In genomic region chr19:10194337-10194736, GRCm38 (mm10) we compare ENCODE assay signal across 21 mouse cellular contexts. TPM values are rescaled to one million over a fixed set of nuclear protein-coding genes. Genes with fewer than 3 reads are reported as not detected.
A peak's percentile ranks its signal among the peaks of the same experiment; 100 is the strongest.
DNase-seq lines count a peak whose midpoint lies in the region; ATAC-seq and TF ChIP-seq lines count a peak whose summit lies in the region.
"Had no signal": no experiment of that assay in that cellular context is flagged by ENCODE, and none has a peak within 500 bp of the region (broad histone marks: within the 10 kb centered on the region; RNA-seq: fewer than 3 reads in every experiment).

No protein-coding gene starts in this region.

- WGBS in midbrain, postnatal 0 days, result 86% methylated on average over 11 of the region's 11 CpGs
- 88% methylated on average over 11 of the region's 11 CpGs for WGBS in midbrain, embryonic 15.5 days

- H3K9me3 ChIP-seq in midbrain, postnatal 0 days (ENCODE audit: low read length), result no peaks in the 10 kb centered on the region
- no peaks in the 10 kb centered on the region for H3K9me3 ChIP-seq in midbrain, embryonic 15.5 days
- H3K9me3 ChIP-seq: forebrain, embryonic 15.5 days; hindbrain, embryonic 12.5 days; limb, embryonic 15.5 days; neural tube, embryonic 13.5 days; stomach, embryonic 15.5 days had no signal

- H3K36me3 ChIP-seq in midbrain, postnatal 0 days (ENCODE audit: insufficient read depth, low read length), result peaks cover 50% of the 10 kb centered on the region
- H3K36me3 ChIP-seq in midbrain, embryonic 15.5 days (replicated peaks), result peaks cover 48% of the 10 kb centered on the region

- H3K27me3 ChIP-seq in midbrain, postnatal 0 days (ENCODE audit: insufficient read depth, low read length), result no peaks in the 10 kb centered on the region
- H3K27me3 ChIP-seq in midbrain, embryonic 15.5 days (replicated peaks), result no peaks in the 10 kb centered on the region
- H3K27me3 ChIP-seq: forebrain, embryonic 15.5 days; hindbrain, embryonic 12.5 days; limb, embryonic 15.5 days; neural tube, embryonic 13.5 days; stomach, embryonic 15.5 days had no signal

- peak; percentile 38 for TF ChIP-seq CTCF in midbrain, postnatal 0 days (IDR thresholded peaks at IDR 0.05)

- H3K4me2 ChIP-seq in midbrain, postnatal 0 days (ENCODE audit: low read depth, low read length, poor library complexity, severe bottlenecking), result no peak overlapping the region
- no peak overlapping the region for H3K4me2 ChIP-seq in midbrain, embryonic 15.5 days
- H3K4me2 ChIP-seq: forebrain, embryonic 15.5 days; heart, embryonic 11.5 days; hindbrain, embryonic 12.5 days; limb, embryonic 15.5 days; midbrain, embryonic 11.5 days; neural tube, embryonic 13.5 days; stomach, embryonic 15.5 days had no signal

- no peak overlapping the region for H3K4me3 ChIP-seq in midbrain, postnatal 0 days (ENCODE audit: low read depth, low read length)
- H3K4me3 ChIP-seq in midbrain, embryonic 15.5 days, result no peak overlapping the region
- H3K4me3 ChIP-seq: forebrain, embryonic 15.5 days; hindbrain, embryonic 12.5 days; limb, embryonic 15.5 days; neural tube, embryonic 13.5 days; stomach, embryonic 15.5 days had no signal

- no peak for ATAC-seq in midbrain, postnatal 0 days (ENCODE audit: low FRiP score)
- ATAC-seq in midbrain, embryonic 15.5 days (replicated peaks), result no peak
- ATAC-seq: forebrain, embryonic 15.5 days; inflammation-experienced regulatory T-cells, adult 6 months had no signal

- no peaks in the 10 kb centered on the region for H3K4me1 ChIP-seq in midbrain, postnatal 0 days (ENCODE audit: insufficient read depth, low read length)
- 0 out of 2 replicates have a peak, but pooled peaks cover 2% of the 10 kb centered on the region for H3K4me1 ChIP-seq in midbrain, embryonic 15.5 days
- H3K4me1 ChIP-seq: forebrain, embryonic 15.5 days; hindbrain, embryonic 12.5 days; limb, embryonic 15.5 days; neural tube, embryonic 13.5 days had no signal

- H3K27ac ChIP-seq in midbrain, postnatal 0 days (ENCODE audit: low read depth, low read length), result no peak overlapping the region
- no peak overlapping the region for H3K27ac ChIP-seq in midbrain, embryonic 15.5 days
- H3K27ac ChIP-seq: forebrain, embryonic 15.5 days; hindbrain, embryonic 12.5 days; limb, embryonic 15.5 days; neural tube, embryonic 13.5 days; stomach, embryonic 15.5 days had no signal

- no peak overlapping the region for H3K9ac ChIP-seq in midbrain, postnatal 0 days (replicated peaks; ENCODE audit: low read length, poor library complexity, severe bottlenecking)
- no peak overlapping the region for H3K9ac ChIP-seq in midbrain, embryonic 15.5 days
- H3K9ac ChIP-seq: forebrain, embryonic 15.5 days; hindbrain, embryonic 12.5 days; limb, embryonic 15.5 days; neural tube, embryonic 13.5 days; stomach, embryonic 15.5 days had no signal

- DNase-seq in layer of hippocampus, postnatal 10 days (ENCODE audit: low spot score in 2 of 2), result peak; percentile 57 to 61
- DNase-seq in layer of hippocampus, adult 9-10 months (ENCODE audit: low spot score), result no peak
- DNase-seq in midbrain, postnatal 0 days (ENCODE audit: low spot score), result no peak
- peak; percentile 63 for DNase-seq in R1 (ENCODE audit: low read depth, low spot score)
- no peak for DNase-seq in spleen, adult 12 weeks (ENCODE audit: low spot score)
- DNase-seq in heart, adult 8-10 months (ENCODE audit: low spot score), result no peak
- DNase-seq: cerebellum, adult 2 months; cerebellum, postnatal 36 days; heart, postnatal 10 days; kidney, adult 9 months; kidney, postnatal 25 days; right cerebral cortex, postnatal 14 days had no signal

RNA-seq across cellular contexts. Expression of gene Tmem258, which starts 9.5 kb away (rescaled TPM):
- 100 to 1,000 TPM in 1 of 2 experiments, 10 to 100 TPM in 1; 90.7 to 113 TPM for total RNA-seq in layer of hippocampus, postnatal 10 days (2021)
- total RNA-seq in midbrain, postnatal 0 days (2014; rRNA removed), result 61.4 and 84.7 TPM in 2 replicates
- 279 and 299 TPM in 2 replicates for polyA plus RNA-seq in midbrain, postnatal 0 days (2015; fragmentation: Nextera tagmentation; extraction: Ambion mirVana)
- polyA plus RNA-seq in midbrain, embryonic 15.5 days (2015; fragmentation: Nextera tagmentation; extraction: Ambion mirVana), result 324 and 334 TPM in 2 replicates
- 100 to 1,000 TPM; 163 to 218 (median 190) TPM for total RNA-seq in heart, adult 8-10 months (2022)

RNA-seq across cellular contexts. Expression of gene Fen1, which starts 9.6 kb away (rescaled TPM):
- 10 to 100 TPM; 10.4 to 12.5 TPM for total RNA-seq in layer of hippocampus, postnatal 10 days (2021)
- total RNA-seq in midbrain, postnatal 0 days (2014; rRNA removed), result 19.8 and 20.9 TPM in 2 replicates
- 20.5 and 21.8 TPM in 2 replicates for polyA plus RNA-seq in midbrain, postnatal 0 days (2015; fragmentation: Nextera tagmentation; extraction: Ambion mirVana)
- 25.5 and 27.8 TPM in 2 replicates for polyA plus RNA-seq in midbrain, embryonic 15.5 days (2015; fragmentation: Nextera tagmentation; extraction: Ambion mirVana)
- 1 to 10 TPM; 3.5 to 5.3 (median 4.9) TPM for total RNA-seq in heart, adult 8-10 months (2022)

RNA-seq across cellular contexts. Expression of gene Fads1, which starts 11.6 kb away (rescaled TPM):
- 100 to 1,000 TPM; 180 to 185 TPM for total RNA-seq in layer of hippocampus, postnatal 10 days (2021)
- total RNA-seq in midbrain, postnatal 0 days (2014; rRNA removed), result 180 and 184 TPM in 2 replicates
- 150 and 153 TPM in 2 replicates for polyA plus RNA-seq in midbrain, postnatal 0 days (2015; fragmentation: Nextera tagmentation; extraction: Ambion mirVana)
- polyA plus RNA-seq in midbrain, embryonic 15.5 days (2015; fragmentation: Nextera tagmentation; extraction: Ambion mirVana), result 175 and 182 TPM in 2 replicates
- 10 to 100 TPM; 19.6 to 26.2 (median 23.4) TPM for total RNA-seq in heart, adult 8-10 months (2022)

RNA-seq across cellular contexts. Expression of gene Myrf, which starts 46.2 kb away (rescaled TPM):
- total RNA-seq in layer of hippocampus, postnatal 10 days (2021), result 1 to 10 TPM; 8.0 to 9.5 TPM
- total RNA-seq in midbrain, postnatal 0 days (2014; rRNA removed), result 1.7 and 2.2 TPM in 2 replicates
- polyA plus RNA-seq in midbrain, postnatal 0 days (2015; fragmentation: Nextera tagmentation; extraction: Ambion mirVana), result 0.91 and 0.94 TPM in 2 replicates
- polyA plus RNA-seq in midbrain, embryonic 15.5 days (2015; fragmentation: Nextera tagmentation; extraction: Ambion mirVana), result 0.62 and 0.79 TPM in 2 replicates
- 1 to 10 TPM; 4.1 to 8.0 (median 7.2) TPM for total RNA-seq in heart, adult 8-10 months (2022)
- polyA plus RNA-seq: inflammation-experienced regulatory T-cells, adult 6 months had no signal

Comparison
In these comparisons a context has a peak if more than half of its experiments do, and no peak if none do; other contexts are left out.
1. DNase-seq: peak in layer of hippocampus, postnatal 10 days (2 of 2) and R1 (single experiment); none in layer of hippocampus, adult 9-10 months (single experiment), midbrain, postnatal 0 days (single experiment), spleen, adult 12 weeks (single experiment) and heart, adult 8-10 months (single experiment).